Mouse (Mus musculus) CD4-positive, CD25-positive, alpha-beta regulatory T cell, adult 4 months (primary cell): ENCODE results near the gene Rph3al. TPM values are rescaled to one million over a fixed set of nuclear protein-coding genes. Genes with fewer than 3 reads are reported as not detected.

Experiments used
- ATAC-seq: one replicate; pipeline ENCODE4 v1.8.0; 2017
- polyA plus RNA-seq, 2 experiments: library from polyadenylated mRNA; unstranded; fragments of 100-300 nt; shearing (Covaris generic); gene quantifications; one replicate each; pipeline ENCODE4 v1.2.1; 2017

Rph3al gene
- polyA plus RNA-seq, 2 experiments from 2014 or later = 6.3 to 7.9 TPM

DNA sequence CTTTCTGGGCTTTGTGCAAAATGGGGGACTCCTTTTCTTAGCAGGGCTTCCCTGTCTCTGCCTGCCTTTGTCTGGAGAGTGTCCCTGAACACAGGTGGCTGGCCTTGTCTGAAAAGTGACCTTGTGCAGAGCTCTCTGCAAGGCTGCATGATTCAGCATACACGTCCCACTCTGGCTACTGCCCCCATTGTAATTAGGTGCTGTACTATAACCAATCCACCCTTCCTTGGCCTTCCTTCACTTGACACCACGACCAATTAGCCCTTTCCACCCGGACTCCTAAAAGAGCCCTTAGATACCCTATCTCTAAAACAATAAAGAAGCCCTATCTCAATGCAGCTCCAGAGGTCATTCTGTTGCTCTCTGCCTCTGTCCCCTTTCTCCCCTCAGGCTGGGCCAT, 10.6 kb upstream of the Rph3al start:
- ATAC-seq = no peak

DNA sequence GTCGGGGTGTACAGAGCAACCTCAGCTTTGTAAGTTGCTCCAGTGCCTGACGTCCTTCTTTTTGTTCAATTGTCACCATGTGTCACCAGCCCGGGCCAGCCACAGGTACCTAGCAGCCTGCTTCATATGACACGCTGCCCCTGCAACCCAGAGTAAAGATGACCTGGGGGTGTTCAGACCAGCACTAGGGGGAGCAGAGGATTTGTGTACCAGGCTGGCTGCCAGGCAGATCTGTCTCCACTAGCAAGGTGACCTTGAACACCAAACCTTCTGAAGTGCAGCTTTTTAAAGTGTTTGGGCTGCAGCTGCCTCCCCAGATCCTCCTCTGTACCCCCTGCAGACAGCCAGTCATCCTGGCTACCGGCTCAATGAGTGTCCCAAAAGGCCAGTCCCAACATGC, 9.0 kb upstream of the Rph3al start:
- ATAC-seq = no peak

DNA sequence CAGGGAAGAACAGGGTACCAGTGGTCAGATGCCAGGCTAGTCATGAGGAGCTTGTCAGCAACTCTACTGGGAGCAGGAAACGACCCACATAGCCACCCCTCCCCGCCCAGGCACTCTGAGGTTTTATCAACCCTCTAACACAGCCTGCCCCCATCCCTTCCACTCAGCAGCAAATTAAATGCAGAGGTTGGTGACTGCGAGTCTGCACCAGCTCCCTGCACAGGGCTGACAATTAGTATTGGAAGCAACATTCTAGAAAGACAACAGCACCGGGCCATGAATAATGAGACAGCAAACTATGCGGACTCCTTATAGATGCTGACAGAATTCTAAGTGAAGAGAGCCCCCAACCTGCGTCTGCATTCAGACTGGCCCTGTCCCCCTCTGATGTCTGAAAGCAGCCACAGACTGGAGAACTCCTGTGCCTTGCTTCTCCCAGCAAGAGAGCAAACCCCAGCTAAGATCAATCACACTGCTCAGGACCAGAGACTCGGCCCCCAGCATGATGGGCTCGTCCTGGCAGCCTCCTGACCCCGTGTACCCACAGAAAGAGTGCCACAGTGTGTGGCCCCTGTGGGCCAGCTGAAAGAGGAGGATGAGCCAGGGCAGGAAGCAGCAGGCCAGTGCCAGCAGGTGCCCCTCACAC, 7.7 kb upstream of the Rph3al start:
- ATAC-seq = no peak

DNA sequence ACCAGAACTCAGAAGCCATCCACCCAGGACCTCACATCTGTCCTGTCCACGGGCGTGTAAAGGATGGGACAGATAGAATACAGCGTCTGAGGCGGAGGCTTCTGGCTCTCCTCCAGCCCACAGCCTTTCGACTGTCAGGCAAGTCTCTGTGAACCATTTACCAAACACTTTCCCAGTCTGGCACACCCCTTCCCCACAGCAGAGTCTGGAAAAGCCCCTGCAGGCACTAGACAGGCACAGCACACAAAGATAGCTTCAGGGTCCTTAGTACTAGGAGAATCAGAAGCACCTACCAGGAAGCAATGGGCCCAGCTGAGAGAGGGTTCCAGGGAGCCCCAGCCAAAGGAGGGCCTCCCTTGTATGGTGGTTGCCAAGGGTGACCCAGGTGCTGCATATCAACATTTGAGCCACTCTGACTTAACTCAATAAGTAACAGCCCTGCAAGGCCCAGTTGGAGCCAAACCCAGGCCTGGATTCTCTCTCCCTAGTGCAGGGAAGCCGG, 808 bp downstream of the Rph3al start:
- ATAC-seq = no peak

DNA sequence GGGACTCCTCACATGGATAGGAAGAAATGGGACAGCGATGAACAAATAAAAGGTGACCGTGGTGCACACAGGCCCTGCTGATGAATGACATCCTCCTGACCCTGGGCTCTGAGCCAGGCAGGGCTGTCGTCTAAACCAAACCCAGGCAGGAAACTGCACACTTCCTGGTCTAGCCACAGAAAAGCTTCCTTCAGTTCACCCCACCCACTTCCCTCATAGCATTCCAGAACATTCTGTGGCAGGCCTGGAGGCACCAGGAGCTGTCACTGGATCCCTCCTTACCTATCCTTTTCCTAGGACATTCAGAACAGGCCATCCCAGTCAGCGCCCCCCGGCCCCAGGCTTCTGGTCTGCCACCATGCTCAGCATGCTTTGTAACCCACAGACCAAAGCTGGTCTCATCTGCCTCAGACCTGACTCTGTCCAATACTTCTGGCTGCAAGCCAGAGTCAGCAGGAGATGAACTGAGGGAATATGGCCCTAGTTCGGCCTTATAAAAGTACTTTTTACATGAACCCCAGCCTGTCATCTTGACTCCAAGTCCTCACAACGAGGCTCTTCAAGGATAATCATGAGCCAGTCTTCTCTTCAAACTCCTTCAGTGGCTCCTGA, 2.3 kb downstream of the Rph3al start:
- peak; percentile 99 for ATAC-seq

DNA sequence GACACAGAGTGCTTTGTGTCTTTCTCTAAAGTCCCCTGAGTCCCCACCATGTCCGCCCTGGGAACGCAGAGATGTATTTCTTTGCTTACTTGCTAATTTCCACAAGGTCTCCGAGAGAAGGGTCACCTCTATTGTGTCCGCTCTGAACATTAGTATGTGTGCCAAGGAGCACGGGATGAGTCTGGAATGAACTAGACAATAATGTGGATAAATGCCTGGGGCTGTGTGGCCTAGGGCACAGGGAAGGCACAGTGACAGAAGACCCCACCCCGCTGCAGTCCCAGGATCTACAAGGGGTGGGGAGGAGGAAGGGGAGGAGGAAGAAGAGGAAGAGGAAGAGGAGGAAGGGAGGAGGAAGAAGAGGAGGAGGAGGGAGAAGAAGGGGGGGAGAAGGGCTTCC, 3.8 kb downstream of the Rph3al start:
- ATAC-seq = no peak

DNA sequence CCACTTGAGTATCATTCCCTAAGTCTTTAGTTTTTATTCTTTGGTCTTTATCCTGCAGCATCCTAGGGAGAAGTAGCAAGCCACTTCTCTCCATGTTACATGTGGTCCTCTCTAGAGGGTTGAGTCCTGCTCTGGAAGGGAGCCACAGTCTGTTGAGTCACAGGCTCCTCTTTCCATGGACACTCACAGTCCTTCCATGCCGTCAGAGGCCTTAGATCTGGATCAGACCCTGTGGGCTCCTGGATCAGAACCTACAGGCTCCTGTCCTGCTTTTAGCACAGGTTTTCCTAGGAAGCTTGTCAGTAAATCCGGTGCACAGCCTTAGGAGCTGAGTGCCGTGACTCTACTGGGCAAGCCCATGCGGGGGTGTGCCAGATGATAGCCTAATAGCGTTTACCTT, 4.9 kb downstream of the Rph3al start:
- ATAC-seq = no peak

DNA sequence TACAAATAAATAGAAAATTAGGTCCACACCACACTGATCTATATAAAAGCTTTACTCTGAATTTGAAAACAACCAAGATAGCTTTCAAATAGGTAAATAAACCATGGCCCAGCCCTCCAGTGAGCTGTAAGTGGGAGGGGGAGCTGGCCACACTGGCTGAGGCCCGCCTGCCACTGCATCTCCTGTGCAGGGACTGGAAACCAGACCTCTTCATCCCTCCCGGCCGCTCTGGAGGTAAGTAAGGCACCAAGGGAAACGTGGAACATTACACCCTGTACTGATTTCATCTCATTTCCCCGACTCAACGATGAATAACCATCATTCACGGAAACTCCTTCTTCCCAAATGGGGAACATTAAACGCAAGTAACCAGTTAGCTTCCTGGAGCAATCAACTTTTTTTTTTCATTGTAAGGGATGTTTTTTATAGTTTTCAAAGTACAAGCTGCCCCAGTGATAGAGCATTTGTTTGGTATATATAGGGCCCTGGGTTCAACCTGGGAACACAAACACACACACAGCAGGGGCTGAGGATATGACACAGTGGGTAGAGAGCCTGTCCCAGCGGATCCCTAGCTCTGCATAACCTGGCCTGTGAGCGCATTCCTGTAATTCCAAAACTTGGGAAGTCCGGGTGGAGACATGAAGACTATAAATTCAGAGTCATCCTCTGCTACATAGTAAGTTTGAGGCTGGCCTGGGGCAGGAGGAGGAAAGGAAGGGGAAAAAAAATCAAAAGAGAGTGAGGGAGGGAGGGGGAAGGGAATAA, 7.1 kb downstream of the Rph3al start:
- ATAC-seq = no peak

DNA sequence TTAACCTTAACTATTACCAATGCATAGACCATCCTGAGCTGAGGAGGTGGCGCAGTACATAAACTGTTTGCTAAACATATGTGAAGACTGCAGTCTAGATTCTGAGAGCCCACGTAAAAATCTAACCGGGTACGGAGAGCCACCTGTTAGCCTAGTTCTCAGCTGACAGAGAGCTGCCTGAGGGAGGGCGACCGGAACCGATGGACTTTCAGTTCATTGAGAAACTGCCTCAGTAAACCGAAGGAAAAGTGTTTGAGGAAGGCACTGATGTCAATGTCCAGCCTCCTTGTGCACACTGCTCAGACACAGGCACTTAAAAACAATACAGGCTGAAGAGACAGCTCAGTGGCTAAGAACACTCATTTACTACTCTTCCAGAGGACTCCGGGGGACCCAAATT, 8.0 kb downstream of the Rph3al start:
- no peak for ATAC-seq

DNA sequence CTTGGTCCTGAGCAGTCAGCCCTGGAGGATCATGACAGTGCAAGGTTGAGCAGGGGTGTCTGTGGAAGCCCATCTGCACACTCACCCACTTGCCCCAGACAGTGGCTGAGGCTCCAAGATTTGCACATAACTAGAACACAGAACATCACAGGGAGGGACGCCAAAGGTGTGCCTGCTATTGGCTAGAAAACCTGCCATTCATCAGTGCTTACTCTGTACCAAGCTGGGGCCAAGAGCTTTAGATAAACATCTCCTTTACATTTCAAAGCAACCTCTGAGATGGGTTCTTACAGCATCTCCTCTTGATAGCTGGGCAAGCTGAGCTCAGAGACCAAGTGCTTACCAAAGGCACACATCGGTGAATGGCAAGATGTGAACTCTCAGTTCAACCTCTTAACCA, 10.3 kb downstream of the Rph3al start:
- no peak for ATAC-seq

DNA sequence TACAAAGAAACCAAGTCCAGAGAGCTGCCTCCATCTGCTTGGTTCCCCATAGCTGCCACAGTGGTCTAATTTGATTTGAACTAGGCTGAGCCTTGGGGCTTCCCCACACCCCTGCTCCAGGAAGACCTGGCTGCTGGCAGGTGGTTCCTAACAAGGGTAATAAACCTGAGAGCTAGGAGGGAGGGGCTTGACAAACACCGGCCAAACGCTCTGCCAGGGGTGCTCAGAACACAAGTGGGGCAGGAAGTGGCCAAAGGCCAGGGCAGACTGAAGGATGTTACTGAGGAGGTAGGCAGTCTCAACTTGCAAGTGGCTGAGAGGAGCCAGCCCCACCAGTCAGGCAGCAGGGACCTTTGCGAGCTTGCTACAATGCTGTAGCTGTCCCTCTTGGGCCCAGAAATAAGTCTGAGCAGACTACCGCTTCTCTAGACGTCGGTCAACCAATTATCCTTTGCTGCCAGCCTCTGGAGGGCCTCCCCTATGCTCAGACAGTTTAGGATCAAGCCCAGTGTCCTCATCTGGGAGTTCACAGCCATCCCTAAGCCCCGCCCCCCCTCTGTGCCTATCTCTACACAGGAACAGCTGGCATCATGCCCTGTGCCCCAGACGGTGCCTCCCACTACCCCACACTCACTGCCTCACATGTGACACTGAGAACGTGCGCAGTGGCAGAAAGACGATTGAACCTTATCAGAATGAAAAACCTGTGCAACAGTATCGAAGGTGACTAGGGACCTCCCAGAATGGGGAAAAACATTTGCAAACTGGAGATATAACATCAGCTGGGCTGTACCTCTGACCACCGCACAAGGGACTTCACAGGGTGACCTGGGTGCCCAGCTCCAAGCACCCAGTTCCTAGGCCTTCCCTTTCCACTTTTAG, 11.6 kb downstream of the Rph3al start:
- ATAC-seq = peak; percentile 82

DNA sequence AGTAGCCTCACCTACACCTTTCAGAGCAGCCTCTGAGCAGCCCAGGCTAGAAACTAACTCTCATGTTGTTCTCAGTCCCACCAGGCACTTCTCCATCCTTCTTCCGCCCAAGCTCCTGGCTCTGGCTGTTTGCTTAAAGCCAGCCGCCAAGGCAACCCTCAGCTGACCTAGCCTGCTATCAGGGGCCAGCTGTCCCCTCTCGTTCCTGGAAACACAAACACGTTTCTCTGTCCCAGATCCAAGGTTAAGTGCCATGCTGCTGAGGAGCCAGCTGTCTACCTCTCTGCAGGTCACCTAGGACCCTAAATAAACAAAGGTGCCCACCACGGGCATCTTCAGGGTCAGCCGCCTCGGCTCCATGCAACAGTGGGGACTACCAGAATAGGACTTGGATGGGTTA, 12.4 kb downstream of the Rph3al start:
- no peak for ATAC-seq

DNA sequence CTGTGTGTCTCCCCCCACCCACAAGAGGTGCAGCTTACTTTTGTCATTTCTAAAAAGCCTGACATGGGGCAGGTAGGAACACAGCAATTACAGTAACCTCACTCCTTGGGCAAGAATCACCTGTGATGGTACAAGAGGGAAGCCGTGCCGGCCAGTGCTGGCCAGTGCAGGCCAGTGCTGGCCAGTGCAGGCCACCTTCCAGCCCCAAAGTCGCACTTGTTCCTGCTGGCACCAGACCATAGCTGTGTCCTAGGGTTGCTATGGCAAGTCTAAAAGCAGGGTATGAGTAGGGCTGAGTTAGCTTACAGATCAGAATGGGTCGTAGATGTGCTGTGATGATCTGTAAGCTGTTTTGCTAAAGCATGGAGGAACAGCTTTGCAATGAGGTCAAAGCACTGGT, 15.5 kb downstream of the Rph3al start:
- ATAC-seq = no peak

DNA sequence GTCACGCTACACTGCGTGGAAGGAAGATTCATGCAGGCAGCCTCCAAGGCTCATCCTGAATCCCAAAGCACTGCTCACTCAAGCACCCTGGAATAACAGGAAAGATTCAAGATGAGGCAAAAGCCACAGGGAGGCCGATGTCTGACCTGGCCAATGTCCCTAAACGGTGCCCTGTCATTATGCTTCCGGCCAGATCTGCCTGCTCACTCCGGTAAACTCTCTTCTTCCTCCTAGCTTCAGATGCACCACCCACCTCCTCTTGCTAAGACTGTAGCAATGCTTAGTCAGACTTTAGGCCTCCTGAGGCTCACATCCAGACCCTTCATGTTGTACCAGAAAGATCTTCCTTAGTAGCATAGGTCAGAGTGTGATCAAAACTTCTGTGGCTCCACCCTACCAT, 19.1 kb downstream of the Rph3al start:
- ATAC-seq = no peak

DNA sequence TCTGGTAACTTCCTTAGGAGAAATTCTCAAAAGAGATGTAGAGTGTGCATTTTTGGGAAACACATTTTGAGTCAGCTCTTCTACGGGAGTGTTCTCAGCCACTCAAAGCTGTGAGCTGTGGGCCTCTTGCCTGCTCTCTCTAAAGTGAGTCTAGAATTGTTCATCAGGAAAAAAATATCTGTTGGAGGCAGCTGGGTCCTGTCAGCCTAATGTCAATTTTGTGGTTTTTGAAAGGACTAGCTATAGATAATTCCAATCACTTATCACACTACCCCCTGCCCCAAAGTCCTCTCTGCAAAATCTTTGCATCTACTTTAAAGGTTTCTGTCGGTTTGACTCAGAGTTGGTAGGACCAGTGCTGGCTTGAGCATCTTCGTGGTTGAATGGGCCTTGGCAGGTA, 20.9 kb downstream of the Rph3al start:
- ATAC-seq = no peak

DNA sequence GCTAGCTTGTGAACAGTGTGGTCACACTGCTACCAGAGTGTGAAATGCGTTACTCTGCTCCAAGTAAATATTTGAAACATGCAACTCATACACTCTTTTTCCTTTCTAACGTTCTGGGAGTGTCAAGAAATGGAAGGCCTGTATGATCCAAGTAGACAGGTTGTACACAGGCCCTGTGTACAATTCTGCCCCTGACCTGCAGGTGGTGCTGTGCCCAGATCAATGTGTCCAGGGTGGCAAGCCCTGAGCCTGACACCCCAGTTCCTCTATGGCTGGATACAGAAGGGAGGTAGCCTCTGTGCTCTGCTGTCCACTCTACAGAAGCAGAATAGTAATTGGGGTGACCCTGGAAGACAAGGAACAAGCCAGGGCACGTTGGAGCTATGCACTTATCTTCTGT, 24.3 kb downstream of the Rph3al start:
- ATAC-seq = peak; percentile 77

DNA sequence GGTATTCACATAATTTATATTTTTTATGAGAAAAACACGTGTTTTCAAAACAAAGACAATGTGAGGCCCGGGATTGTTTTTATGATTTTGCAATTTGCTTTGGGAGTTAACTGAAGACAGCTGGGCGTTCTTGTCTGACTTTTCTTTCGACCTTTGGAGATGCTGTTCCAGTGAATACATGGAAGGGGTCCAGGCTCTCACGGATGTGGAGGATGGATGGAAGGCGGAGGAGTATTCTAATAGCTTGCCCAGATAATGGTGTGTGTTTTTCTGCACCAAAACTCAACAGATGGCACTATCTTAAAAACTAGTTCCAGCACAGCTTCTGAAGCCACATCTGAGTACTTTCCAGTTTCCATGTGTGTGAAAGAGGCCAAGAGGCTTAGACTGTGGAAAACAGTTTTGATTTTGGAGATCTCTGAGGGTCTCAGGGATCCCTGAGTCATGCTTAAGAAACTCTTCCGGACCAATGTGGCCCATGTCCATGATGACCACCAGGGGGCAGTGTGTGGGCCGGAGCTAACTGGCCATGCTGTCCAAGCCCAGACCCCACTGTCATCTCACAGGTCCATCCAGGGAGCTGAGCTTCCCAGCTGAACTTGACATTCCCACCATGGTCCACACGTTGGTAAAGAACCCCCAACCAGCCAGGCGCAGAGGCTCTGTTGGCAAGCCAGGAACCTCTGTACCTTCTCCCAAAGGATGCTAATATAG, 25.1 kb downstream of the Rph3al start:
- peak; percentile 32 for ATAC-seq

DNA sequence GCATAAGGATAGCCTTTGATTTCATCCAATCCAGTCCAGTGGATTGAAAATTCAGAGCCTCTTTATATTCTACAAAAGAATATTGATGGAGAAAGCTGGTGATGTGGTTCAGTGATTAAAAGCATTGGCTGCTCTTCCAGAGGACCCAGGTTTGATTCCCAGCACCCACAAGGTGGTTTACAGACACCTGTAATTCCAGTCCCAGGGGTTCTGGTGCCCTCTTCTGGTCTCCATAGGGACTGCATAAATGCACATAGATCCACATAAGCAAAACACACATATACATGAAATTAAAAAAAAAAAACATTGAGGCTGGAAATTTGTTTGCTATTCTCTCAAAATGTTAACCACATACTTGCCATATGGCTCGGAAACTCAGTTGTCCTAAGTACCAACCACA, 26.3 kb downstream of the Rph3al start:
- ATAC-seq = no peak

DNA sequence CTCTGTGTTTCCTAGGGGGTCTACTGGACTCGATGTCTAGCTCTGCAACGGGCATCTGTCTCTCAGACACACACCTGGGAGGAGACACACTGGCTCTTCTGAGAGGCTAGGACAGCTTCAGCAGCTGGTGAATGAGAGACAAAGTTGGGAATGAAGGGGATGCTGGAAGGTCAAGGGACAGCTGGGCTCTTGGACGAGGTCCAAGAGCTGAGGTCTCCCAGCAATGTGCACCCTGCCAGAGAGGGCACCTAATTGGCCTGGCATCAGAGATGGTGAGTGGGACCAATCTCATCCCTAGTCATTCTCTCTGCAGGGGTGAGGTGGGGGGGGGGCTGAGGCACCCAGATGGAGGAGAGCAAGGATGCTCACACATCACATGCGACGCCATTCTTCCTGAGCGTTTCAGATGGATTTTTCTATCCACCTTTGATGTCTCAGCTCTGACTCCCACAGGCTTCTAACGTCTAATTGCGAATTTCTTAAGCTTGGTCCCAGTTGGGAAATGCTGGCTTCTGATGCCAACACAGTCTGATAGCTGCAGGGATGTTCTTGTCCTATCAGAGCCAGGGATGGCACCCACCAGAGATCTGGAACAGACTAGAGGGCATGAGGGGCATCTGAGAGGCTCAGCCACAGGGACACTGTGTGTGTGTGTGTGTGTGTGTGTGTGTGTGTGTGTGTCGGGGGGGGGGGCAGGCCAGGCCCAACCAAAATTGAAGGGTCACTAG, 28.4 kb downstream of the Rph3al start:
- ATAC-seq = no peak

DNA sequence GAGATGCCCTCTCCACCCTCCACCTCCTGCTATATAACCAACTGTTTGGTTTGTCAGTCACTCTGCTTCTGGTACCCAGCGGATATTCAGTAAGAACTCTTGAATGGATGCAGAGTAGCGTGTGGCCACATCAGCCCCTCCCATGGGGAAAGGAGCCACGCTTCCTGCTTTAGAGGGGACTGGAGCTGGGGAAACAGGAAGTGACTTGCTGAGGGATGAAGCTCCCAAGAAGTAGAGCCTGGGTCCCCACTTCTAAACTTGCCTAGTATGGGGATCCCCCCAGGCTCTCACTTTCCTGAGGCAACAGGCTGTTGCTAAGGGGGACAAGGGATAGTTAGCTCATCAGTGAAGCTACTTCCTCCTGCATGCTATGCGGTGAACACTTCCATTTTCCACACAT, 30.8 kb downstream of the Rph3al start:
- no peak for ATAC-seq

DNA sequence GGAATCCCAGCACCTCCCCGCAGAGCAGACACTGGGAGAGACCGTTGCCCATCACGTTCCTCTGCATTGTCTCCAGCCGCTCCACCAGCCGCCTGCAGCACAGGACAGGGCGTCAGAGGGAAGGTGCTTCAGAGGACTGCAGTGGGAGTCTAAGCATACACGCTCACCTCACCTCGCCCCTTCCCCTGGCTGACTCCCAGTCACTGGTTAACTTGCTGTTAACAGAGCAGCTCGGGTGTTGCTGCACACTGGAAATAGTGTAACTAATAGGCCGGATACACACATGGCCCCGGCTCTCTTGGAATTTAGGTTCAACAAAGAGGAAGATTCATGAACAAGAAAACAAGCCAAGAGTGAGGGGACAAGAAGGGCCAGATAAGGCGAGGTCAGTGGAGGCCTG, 31.7 kb downstream of the Rph3al start:
- no peak for ATAC-seq

DNA sequence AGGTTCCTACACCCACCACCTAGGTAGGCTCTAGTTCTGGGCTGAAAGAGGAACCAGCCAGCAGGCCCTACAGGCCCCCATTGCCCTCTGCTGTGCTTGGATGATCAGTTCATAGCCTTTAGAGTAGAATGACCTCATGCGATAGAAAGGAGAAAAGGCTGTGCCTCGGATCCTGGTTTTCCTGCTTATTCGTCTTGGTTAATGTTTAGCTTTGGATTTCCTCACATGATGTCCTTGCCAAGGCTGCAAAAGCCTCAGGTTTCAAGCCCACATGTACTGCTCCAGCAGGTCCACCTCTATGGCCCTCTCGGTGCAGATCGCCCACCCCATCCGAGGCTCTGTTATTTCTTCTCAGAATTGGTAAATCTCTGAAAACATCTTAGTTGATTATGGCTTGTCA, 33.2 kb downstream of the Rph3al start:
- no peak for ATAC-seq
